Mouse (Mus musculus) CH12.LX (cell line): ENCODE results near the gene Foxk2. TPM values are rescaled to one million over a fixed set of nuclear protein-coding genes. Genes with fewer than 3 reads are reported as not detected.

Experiments
- DNase-seq: peaks from one replicate; pipeline ENCODE4 v3.0.0-alpha.2; 2013; ENCODE audit errors: extremely low read depth
- H3K27ac ChIP-seq: 2 replicates; pipeline ENCODE4 v1.5.1; 2012; ENCODE audit warnings: low read depth, mild to moderate bottlenecking, control low read depth, moderate library complexity; ENCODE audit not compliant: insufficient read depth
- H3K27me3 ChIP-seq: replicated peaks from 2 replicates; pipeline ENCODE3; 2012; ENCODE audit warnings: inconsistent platforms
- H3K36me3 ChIP-seq, 2 experiments: replicated peaks in 1 of 2; 2 replicates each; pipeline versions ENCODE3 to v1.6.1; 2012; ENCODE audit warnings: inconsistent platforms in 1 of 2, low read length in 1 of 2, mild to moderate bottlenecking in 1 of 2, mixed read lengths in 1 of 2, moderate library complexity in 1 of 2; ENCODE audit not compliant: control insufficient read depth in 1 of 2, insufficient read depth in 1 of 2
- H3K4me1 ChIP-seq, 2 experiments: 2 replicates each; pipeline ENCODE4 v1.6.1; 2012; ENCODE audit warnings: inconsistent platforms in 1 of 2, moderate library complexity in 1 of 2; ENCODE audit not compliant: insufficient read depth in 2 of 2, control insufficient read depth in 1 of 2
- H3K4me2 ChIP-seq: 2 replicates; pipeline ENCODE4 v1.6.1; 2012; ENCODE audit warnings: low read depth, mild to moderate bottlenecking, control low read depth; ENCODE audit not compliant: poor library complexity, insufficient read depth, severe bottlenecking
- H3K4me3 ChIP-seq, 3 experiments: fragments of 150-350 bp in 1 of 3; sonication (generic) in 1 of 3; replicated peaks in 1 of 3; 2 replicates each; pipeline versions ENCODE3 to v1.5.1; 2011 to 2012; ENCODE audit warnings: low read depth in 2 of 3, low read length in 2 of 3, mild to moderate bottlenecking in 2 of 3, moderate library complexity in 2 of 3, control low read depth in 1 of 3, improper control_type of control experiment in 1 of 3, inconsistent platforms in 1 of 3, mixed read lengths in 1 of 3; ENCODE audit not compliant: poor library complexity in 1 of 3
- H3K79me2 ChIP-seq: replicated peaks from 2 replicates; pipeline ENCODE4 v1.6.1; 2012; ENCODE audit warnings: mild to moderate bottlenecking, moderate library complexity; ENCODE audit not compliant: control insufficient read depth, poor library complexity, insufficient read depth, severe bottlenecking; ENCODE audit errors: extremely low read depth
- H3K9ac ChIP-seq: 2 replicates; pipeline ENCODE4 v1.6.1; 2012; ENCODE audit warnings: low read depth, mild to moderate bottlenecking, control low read depth, moderate library complexity; ENCODE audit not compliant: insufficient read depth
- H3K9me3 ChIP-seq: replicated peaks from 2 replicates; pipeline ENCODE3; 2012; ENCODE audit warnings: low read length, inconsistent platforms, mixed read lengths
- BHLHE40 ChIP-seq: IDR thresholded peaks from 2 replicates; pipeline ENCODE4 v1.6.1; 2011; ENCODE audit warnings: mild to moderate bottlenecking, low read depth, low read length, improper control_type of control experiment
- CHD1 ChIP-seq: IDR thresholded peaks from 2 replicates; pipeline ENCODE4 v1.6.1; 2012; ENCODE audit warnings: low read depth, low read length, improper control_type of control experiment, inconsistent platforms
- CHD2 ChIP-seq: IDR thresholded peaks from 2 replicates; pipeline ENCODE4 v1.6.1; 2011; ENCODE audit warnings: low read length, improper control_type of control experiment
- CTCF ChIP-seq, 2 experiments: IDR thresholded peaks in 1 of 2; conservative IDR thresholded peaks in 1 of 2; 2 replicates each; pipeline ENCODE4 v1.5.1; 2011 to 2012; ENCODE audit warnings: low read depth in 2 of 2, low read length in 2 of 2, improper control_type of control experiment in 1 of 2, inconsistent platforms in 1 of 2, mild to moderate bottlenecking in 1 of 2, moderate library complexity in 1 of 2
- E2F4 ChIP-seq: IDR thresholded peaks from 2 replicates; pipeline ENCODE4 v1.6.1; 2011; ENCODE audit warnings: low read depth, low read length, improper control_type of control experiment; ENCODE audit not compliant: insufficient replicate concordance
- ELF1 ChIP-seq: IDR thresholded peaks from 2 replicates; pipeline ENCODE4 v1.6.1; 2014; ENCODE audit warnings: low read depth, mild to moderate bottlenecking, inconsistent platforms, low read length, improper control_type of control experiment
- EP300 ChIP-seq: IDR thresholded peaks from 2 replicates; pipeline ENCODE4 v1.6.1; 2011; ENCODE audit warnings: low read length, improper control_type of control experiment
- ETS1 ChIP-seq: conservative IDR thresholded peaks from 2 replicates; pipeline ENCODE4 v1.6.1; 2012; ENCODE audit warnings: low read depth, mild to moderate bottlenecking, inconsistent platforms, low read length, improper control_type of control experiment, moderate library complexity
- GABPA ChIP-seq: IDR thresholded peaks from 2 replicates; pipeline ENCODE4 v1.6.1; 2012; ENCODE audit warnings: low read depth, low read length, improper control_type of control experiment, inconsistent platforms; ENCODE audit not compliant: insufficient replicate concordance
- HCFC1 ChIP-seq: IDR thresholded peaks from 2 replicates; pipeline ENCODE4 v1.6.1; 2012; ENCODE audit warnings: low read depth, mild to moderate bottlenecking, inconsistent platforms, low read length, improper control_type of control experiment
- IRF4 ChIP-seq: IDR thresholded peaks from 2 replicates; pipeline ENCODE4 v1.6.1; 2014; ENCODE audit warnings: low read depth, mild to moderate bottlenecking, inconsistent platforms, low read length, improper control_type of control experiment
- JUN ChIP-seq: IDR thresholded peaks from 2 replicates; pipeline ENCODE4 v1.6.1; 2011; ENCODE audit warnings: low read depth, mild to moderate bottlenecking, low read length, improper control_type of control experiment, moderate library complexity; ENCODE audit not compliant: insufficient read depth
- JUND ChIP-seq: conservative IDR thresholded peaks from 2 replicates; pipeline ENCODE4 v1.6.1; 2011; ENCODE audit warnings: low read depth, low read length, improper control_type of control experiment
- KAT2A ChIP-seq: IDR thresholded peaks from 2 replicates; pipeline ENCODE4 v1.6.1; 2012; ENCODE audit warnings: low read length, improper control_type of control experiment, inconsistent platforms; ENCODE audit not compliant: insufficient replicate concordance
- MAFK ChIP-seq: IDR thresholded peaks from 2 replicates; pipeline ENCODE4 v1.6.1; 2011; ENCODE audit warnings: low read length, improper control_type of control experiment; ENCODE audit not compliant: insufficient replicate concordance
- MAX ChIP-seq: IDR thresholded peaks from 2 replicates; pipeline ENCODE4 v1.6.1; 2011; ENCODE audit warnings: low read length, improper control_type of control experiment
- MAZ ChIP-seq: IDR thresholded peaks from 2 replicates; pipeline ENCODE4 v1.6.1; 2012; ENCODE audit warnings: low read depth, mild to moderate bottlenecking, inconsistent platforms, low read length, improper control_type of control experiment, moderate library complexity
- MEF2A ChIP-seq: IDR thresholded peaks from 2 replicates; pipeline ENCODE4 v1.6.1; 2014; ENCODE audit warnings: low read depth, mild to moderate bottlenecking, inconsistent platforms, low read length, improper control_type of control experiment, borderline replicate concordance
- MXI1 ChIP-seq: IDR thresholded peaks from 2 replicates; pipeline ENCODE4 v1.6.1; 2011; ENCODE audit warnings: mild to moderate bottlenecking, low read depth, low read length, improper control_type of control experiment
- MYC ChIP-seq: IDR thresholded peaks from 2 replicates; pipeline ENCODE4 v1.6.1; 2011; ENCODE audit warnings: low read depth, mild to moderate bottlenecking, improper control_type of control experiment, low read length
- NELFE ChIP-seq: IDR thresholded peaks from 2 replicates; pipeline ENCODE4 v1.6.1; 2011; ENCODE audit warnings: low read depth, low read length, improper control_type of control experiment
- NRF1 ChIP-seq: IDR thresholded peaks from 2 replicates; pipeline ENCODE4 v1.6.1; 2014; ENCODE audit warnings: low read depth, mild to moderate bottlenecking, inconsistent platforms, low read length, improper control_type of control experiment, moderate library complexity
- PAX5 ChIP-seq: IDR thresholded peaks from 2 replicates; pipeline ENCODE4 v1.6.1; 2012; ENCODE audit warnings: low read length, inconsistent platforms, mixed read lengths
- POLR2A ChIP-seq: IDR thresholded peaks from 2 replicates; pipeline ENCODE4 v1.6.1; 2011; ENCODE audit warnings: low read depth, mild to moderate bottlenecking, improper control_type of control experiment, low read length
- POLR2AphosphoS2 ChIP-seq: IDR thresholded peaks from 2 replicates; pipeline ENCODE4 v1.6.1; 2011; ENCODE audit warnings: low read depth, low read length, improper control_type of control experiment
- RAD21 ChIP-seq: IDR thresholded peaks from 2 replicates; pipeline ENCODE4 v1.6.1; 2011; ENCODE audit warnings: low read depth, mild to moderate bottlenecking, low read length, improper control_type of control experiment, moderate library complexity
- RCOR1 ChIP-seq: conservative IDR thresholded peaks from 2 replicates; pipeline ENCODE4 v1.6.1; 2012; ENCODE audit warnings: low read depth, mild to moderate bottlenecking, inconsistent platforms, low read length, improper control_type of control experiment
- SIN3A ChIP-seq: IDR thresholded peaks from 2 replicates; pipeline ENCODE4 v1.6.1; 2012; ENCODE audit warnings: low read length, improper control_type of control experiment, inconsistent platforms
- SMC3 ChIP-seq: IDR thresholded peaks from 2 replicates; pipeline ENCODE4 v1.6.1; 2011; ENCODE audit warnings: low read depth, low read length, improper control_type of control experiment
- TBP ChIP-seq: conservative IDR thresholded peaks from 2 replicates; pipeline ENCODE4 v1.6.1; 2011; ENCODE audit warnings: low read depth, low read length, improper control_type of control experiment
- TCF12 ChIP-seq: IDR thresholded peaks from 2 replicates; pipeline ENCODE4 v1.6.1; 2014; ENCODE audit warnings: low read depth, mild to moderate bottlenecking, inconsistent platforms, low read length, improper control_type of control experiment
- UBTF ChIP-seq: IDR thresholded peaks from 2 replicates; pipeline ENCODE4 v1.6.1; 2012; ENCODE audit warnings: low read depth, mild to moderate bottlenecking, inconsistent platforms, low read length, improper control_type of control experiment, moderate library complexity
- USF1 ChIP-seq: IDR thresholded peaks from 2 replicates; pipeline ENCODE4 v1.6.1; 2014; ENCODE audit warnings: low read depth, mild to moderate bottlenecking, inconsistent platforms, low read length, improper control_type of control experiment
- USF2 ChIP-seq: conservative IDR thresholded peaks from 2 replicates; pipeline ENCODE4 v1.6.1; 2011; ENCODE audit warnings: low read depth, low read length, improper control_type of control experiment
- ZC3H11A ChIP-seq: IDR thresholded peaks from 2 replicates; pipeline ENCODE4 v1.6.1; 2012; ENCODE audit warnings: low read depth, mild to moderate bottlenecking, inconsistent platforms, low read length, improper control_type of control experiment
- ZKSCAN1 ChIP-seq: IDR thresholded peaks from 2 replicates; pipeline ENCODE4 v1.6.1; 2012; ENCODE audit warnings: low read depth, inconsistent platforms, low read length, improper control_type of control experiment, borderline replicate concordance
- ZMIZ1 ChIP-seq: IDR thresholded peaks from 2 replicates; pipeline ENCODE4 v1.6.1; 2012; ENCODE audit warnings: low read depth, mild to moderate bottlenecking, inconsistent platforms, low read length, improper control_type of control experiment
- ZNF384 ChIP-seq: IDR thresholded peaks from 2 replicates; pipeline ENCODE4 v1.6.1; 2012; ENCODE audit warnings: low read depth, low read length, improper control_type of control experiment, inconsistent platforms
- dilution Hi-C: fragments of 300-500 bp; cut with MboI; formaldehyde crosslinking; loops from 2 replicates; pipeline ENCODE4 v1.14.3; 2020; ENCODE audit warnings: low sequenced_read_pairs; ENCODE audit not compliant: extremely low pct_unique_long_range_greater_than_20kb, extremely low pct_ligation_motif_present
- in situ Hi-C: fragments of 300-500 bp; cut with MboI; formaldehyde crosslinking; loops from 3 replicates; pipeline ENCODE4 v1.14.3; 2019; ENCODE audit warnings: low sequenced_read_pairs, low pct_ligation_motif_present, low pct_unique_long_range_greater_than_20kb, mixed read lengths
- polyA plus RNA-seq: library from polyadenylated mRNA; unstranded; fragments of >175 nt; gene quantifications from 2 replicates; pipeline ENCODE4 v1.2.1, GENCODE M21; 2012; ENCODE audit warnings: low read depth; ENCODE audit not compliant: insufficient read length
- total RNA-seq, 2 experiments: library from RNA; depleted of rRNA; stranded (reverse); fragments of 300-350 nt in 1 of 2; fragments of >200 nt in 1 of 2; gene quantifications; 2 replicates each; pipeline ENCODE4 v1.2.3; 2012 to 2014

The Foxk2 gene
- total and polyA plus RNA-seq, 3 experiments = 26.9 to 44.3 (median 41.2) TPM

GRCm38 (mm10) chr11:121236564-121237344 lies 23.0 kb upstream of the Foxk2 start, which contains the start of gene Narf:
Gene Narf, plus strand, starts transcription at chr11:121237253.
- Histone ChIP-seq H3K4me2 (peak within 1 kb of the TSS; percentile 97), H3K9ac (peak within 1 kb of the TSS; percentile 53), H3K27me3 (no peaks in the 10 kb centered on the region), H3K79me2 (no peaks in the 10 kb centered on the region), H3K36me3 (peaks cover 0 to 28% of the 10 kb centered on the region in 2 experiments), H3K27ac (peak within 1 kb of the TSS; percentile 81), H3K4me1 (peaks cover 5 to 30% of the 10 kb centered on the region in 2 experiments), H3K4me3 (peak within 1 kb of the TSS; percentile 74 to 94 (median 78)), H3K9me3 (no peaks in the 10 kb centered on the region)
- TF ChIP-seq HCFC1 = peak; percentile 73
- no peak for TF ChIP-seq GABPA
- no peak for TF ChIP-seq USF2
- peak; percentile 68 for TF ChIP-seq IRF4
- peak; percentile 54; the same call in 1 of the 2 replicates for TF ChIP-seq KAT2A
- TF ChIP-seq NRF1 = peak; percentile 96
- TF ChIP-seq E2F4 = no peak
- no peak for TF ChIP-seq JUND
- TF ChIP-seq MYC = peak; percentile 83; the same call in 1 of the 2 replicates
- 0 out of 2 replicates have a peak, but pooled peaks have one; percentile 9 for TF ChIP-seq ETS1
- peak; percentile 89 for TF ChIP-seq CHD2
- TF ChIP-seq ELF1 = peak; percentile 70
- TF ChIP-seq POLR2A = peak; percentile 82
- no peak for TF ChIP-seq JUN
- TF ChIP-seq MEF2A = no peak
- TF ChIP-seq POLR2AphosphoS2 = peak; percentile 89; the same call in 1 of the 2 replicates
- peak in 1 of 2 experiments; percentile 74; a peak in 2 of 4 replicates for TF ChIP-seq CTCF (conservative IDR thresholded peaks at IDR 0.05 in 1 of 2, IDR thresholded peaks at IDR 0.05 in 1 of 2; ENCODE audit: low read depth in 2 of 2, low read length in 2 of 2)
- no peak for TF ChIP-seq UBTF
- TF ChIP-seq BHLHE40 = peak; percentile 55
- no peak for TF ChIP-seq USF1
- TF ChIP-seq CHD1 = no peak
- no peak for TF ChIP-seq RAD21
- peak; percentile 28; the same call in 1 of the 2 replicates for TF ChIP-seq SMC3
- no peak for TF ChIP-seq ZKSCAN1
- TF ChIP-seq MAX = peak; percentile 87
- TF ChIP-seq MAZ = no peak
- TF ChIP-seq TCF12 = peak; percentile 83; the same call in 1 of the 2 replicates
- no peak; the same call in 1 of the 2 replicates for TF ChIP-seq ZC3H11A
- TF ChIP-seq RCOR1 = no peak; the same call in 1 of the 2 replicates
- peak; percentile 33 for TF ChIP-seq SIN3A
- peak; percentile 57 for TF ChIP-seq NELFE
- no peak for TF ChIP-seq ZNF384
- no peak; the same call in none of the 2 replicates for TF ChIP-seq MXI1
- peak; percentile 90 for TF ChIP-seq TBP
- no peak for TF ChIP-seq EP300
- no peak for TF ChIP-seq PAX5
- TF ChIP-seq MAFK = peak; percentile 70; the same call in 1 of the 2 replicates
- peak; percentile 82 for TF ChIP-seq ZMIZ1
- in situ Hi-C loops = no loop called here
- dilution Hi-C loops = no loop called here
- DNase-seq = peak; percentile 100
